Mouse (Mus musculus): ENCODE measurements around the gene Cbfa2t2. TPM values are rescaled to one million over a fixed set of nuclear protein-coding genes. Genes with fewer than 3 reads are reported as not detected.
A peak's percentile ranks its signal among the peaks of the same experiment; 100 is the strongest.

Cbfa2t2 gene
- total RNA-seq, 2 experiments from 2014 or later, result 2.9 to 8.5 TPM

GRCm38 (mm10) chr2:154422181-154422580 lies 14.1 kb upstream of the Cbfa2t2 start:
- no peak for ATAC-seq (replicated peaks; ENCODE audit: low FRiP score, poor library complexity, severe bottlenecking)

GRCm38 (mm10) chr2:154423548-154423947 lies 12.7 kb upstream of the Cbfa2t2 start:
- ATAC-seq (replicated peaks; ENCODE audit: low FRiP score, poor library complexity, severe bottlenecking), result no peak

GRCm38 (mm10) chr2:154425522-154425921 lies 10.8 kb upstream of the Cbfa2t2 start:
- ATAC-seq (replicated peaks; ENCODE audit: low FRiP score, poor library complexity, severe bottlenecking), result no peak

GRCm38 (mm10) chr2:154426188-154426904 lies 9.9 kb upstream of the Cbfa2t2 start:
- no peak for ATAC-seq (replicated peaks; ENCODE audit: low FRiP score, poor library complexity, severe bottlenecking)

GRCm38 (mm10) chr2:154426905-154427852 lies 9.1 kb upstream of the Cbfa2t2 start:
- ATAC-seq (replicated peaks; ENCODE audit: low FRiP score, poor library complexity, severe bottlenecking), result no peak

GRCm38 (mm10) chr2:154427853-154428360 lies 8.4 kb upstream of the Cbfa2t2 start:
- no peak for ATAC-seq (replicated peaks; ENCODE audit: low FRiP score, poor library complexity, severe bottlenecking)

GRCm38 (mm10) chr2:154430566-154430965 lies 5.7 kb upstream of the Cbfa2t2 start:
- no peak for ATAC-seq (replicated peaks; ENCODE audit: low FRiP score, poor library complexity, severe bottlenecking)

- no peak for ATAC-seq (replicated peaks; ENCODE audit: low FRiP score, poor library complexity, severe bottlenecking)
These were observed 3.6 kb upstream of the Cbfa2t2 start for GRCm38 (mm10) chr2:154432696-154433095.

- no peak for ATAC-seq (replicated peaks; ENCODE audit: low FRiP score, poor library complexity, severe bottlenecking)
These were observed 2.9 kb upstream of the Cbfa2t2 start for GRCm38 (mm10) chr2:154433391-154433790.

GRCm38 (mm10) chr2:154434690-154435089 lies 1.6 kb upstream of the Cbfa2t2 start:
- ATAC-seq (replicated peaks; ENCODE audit: low FRiP score, poor library complexity, severe bottlenecking), result no peak

- peak; percentile 97 for ATAC-seq (replicated peaks; ENCODE audit: low FRiP score, poor library complexity, severe bottlenecking)
These were observed 214 bp upstream of the Cbfa2t2 start for GRCm38 (mm10) chr2:154436076-154436457.

GRCm38 (mm10) chr2:154437191-154437527 lies 878 bp downstream of the Cbfa2t2 start:
- no peak for ATAC-seq (replicated peaks; ENCODE audit: low FRiP score, poor library complexity, severe bottlenecking)

- no peak for ATAC-seq (replicated peaks; ENCODE audit: low FRiP score, poor library complexity, severe bottlenecking)
These were observed 4.2 kb downstream of the Cbfa2t2 start for GRCm38 (mm10) chr2:154440453-154440852.

- ATAC-seq (replicated peaks; ENCODE audit: low FRiP score, poor library complexity, severe bottlenecking), result no peak
These were observed 11.5 kb downstream of the Cbfa2t2 start for GRCm38 (mm10) chr2:154447821-154448220.

GRCm38 (mm10) chr2:154448633-154449032 lies 12.4 kb downstream of the Cbfa2t2 start:
- no peak for ATAC-seq (replicated peaks; ENCODE audit: low FRiP score, poor library complexity, severe bottlenecking)

GRCm38 (mm10) chr2:154452951-154453350 lies 16.7 kb downstream of the Cbfa2t2 start:
- no peak for ATAC-seq (replicated peaks; ENCODE audit: low FRiP score, poor library complexity, severe bottlenecking)

GRCm38 (mm10) chr2:154454099-154454498 lies 17.8 kb downstream of the Cbfa2t2 start:
- ATAC-seq (replicated peaks; ENCODE audit: low FRiP score, poor library complexity, severe bottlenecking), result no peak

- no peak for ATAC-seq (replicated peaks; ENCODE audit: low FRiP score, poor library complexity, severe bottlenecking)
These were observed 18.3 kb downstream of the Cbfa2t2 start for GRCm38 (mm10) chr2:154454605-154455004.

- ATAC-seq (replicated peaks; ENCODE audit: low FRiP score, poor library complexity, severe bottlenecking), result no peak
These were observed 19.5 kb downstream of the Cbfa2t2 start for GRCm38 (mm10) chr2:154455776-154456175.

- ATAC-seq (replicated peaks; ENCODE audit: low FRiP score, poor library complexity, severe bottlenecking), result no peak
These were observed 20.3 kb downstream of the Cbfa2t2 start for GRCm38 (mm10) chr2:154456621-154457020.

GRCm38 (mm10) chr2:154459262-154459661 lies 23.0 kb downstream of the Cbfa2t2 start:
- ATAC-seq (replicated peaks; ENCODE audit: low FRiP score, poor library complexity, severe bottlenecking), result no peak
